Comparison of ENCODE assay signal across 9 mouse cellular contexts in the genomic region with DNA sequence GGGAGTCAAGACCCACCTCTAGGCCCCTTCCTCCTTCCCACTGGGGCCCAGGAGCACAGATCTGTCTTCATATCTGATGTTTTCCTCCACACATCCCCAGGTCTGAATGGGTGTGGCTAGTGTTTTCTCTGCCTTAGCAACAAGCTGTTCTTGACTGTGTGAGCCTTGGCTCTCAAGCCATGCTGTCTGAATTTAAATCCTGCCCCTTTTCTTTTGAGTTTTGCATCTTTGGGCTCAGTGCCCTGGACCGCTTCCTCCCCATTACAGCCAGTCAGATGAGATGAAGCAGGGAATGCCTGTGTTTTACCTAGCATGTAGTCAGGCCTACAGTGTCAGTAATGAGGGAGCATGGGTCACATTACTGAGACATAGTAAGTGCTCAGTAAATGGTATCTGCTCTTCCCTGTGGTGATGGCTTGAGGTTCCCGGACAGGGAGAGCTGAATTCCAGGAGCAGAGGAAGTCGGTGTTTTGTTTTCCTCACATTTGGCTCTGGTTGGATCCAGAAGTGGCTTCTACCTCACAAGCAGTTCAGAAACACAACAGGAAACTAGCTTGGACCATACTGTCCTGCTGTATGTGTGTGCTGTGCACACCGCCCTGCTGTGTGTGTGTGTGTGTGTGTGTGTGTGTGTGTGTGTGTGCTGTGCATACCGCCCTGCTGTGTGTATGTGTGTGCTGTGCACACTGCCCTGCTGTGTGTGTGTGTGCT. TPM values are rescaled to one million over a fixed set of nuclear protein-coding genes. Genes with fewer than 3 reads are reported as not detected.
DNase-seq lines count a peak whose midpoint lies in the region; ATAC-seq and TF ChIP-seq lines count a peak whose summit lies in the region.
"Had no signal": no experiment of that assay in that cellular context is flagged by ENCODE, and none has a peak within 500 bp of the region (broad histone marks: within the 10 kb centered on the region; RNA-seq: fewer than 3 reads in every experiment).

No protein-coding gene starts in this region.

- peak overlapping the region; percentile 62; the same call in 1 of the 2 replicates for H3K27ac ChIP-seq in forebrain, postnatal 0 days (ENCODE audit: low read depth, low read length)
- no peak overlapping the region for H3K27ac ChIP-seq in forebrain, embryonic 14.5 days (ENCODE audit: low read depth, low read length)
- peak overlapping the region; percentile 52; the same call in 1 of the 2 replicates for H3K27ac ChIP-seq in limb, embryonic 13.5 days
- peak overlapping the region; percentile 55; the same call in 1 of the 2 replicates for H3K27ac ChIP-seq in stomach, embryonic 14.5 days (ENCODE audit: low read length)

- whole genome bisulfite sequencing in forebrain, postnatal 0 days = 77% methylated on average over 5 of the region's 5 CpGs
- WGBS in forebrain, embryonic 14.5 days = 82% methylated on average over 5 of the region's 5 CpGs
- WGBS in limb, embryonic 13.5 days = 60% methylated on average over 5 of the region's 5 CpGs
- 51% methylated on average over 5 of the region's 5 CpGs for WGBS in stomach, embryonic 14.5 days

- no peak overlapping the region for H3K4me3 ChIP-seq in forebrain, postnatal 0 days (ENCODE audit: low read depth, low read length)
- H3K4me3 ChIP-seq in forebrain, embryonic 14.5 days (ENCODE audit: low read depth, low read length) = no peak overlapping the region
- H3K4me3 ChIP-seq in megakaryocyte, embryonic 14.5 days (replicated peaks) = peak overlapping the region; percentile 80
- no peak overlapping the region for H3K4me3 ChIP-seq in limb, embryonic 13.5 days
- H3K4me3 ChIP-seq in stomach, embryonic 14.5 days (ENCODE audit: low read depth, low read length) = no peak overlapping the region

- H3K4me2 ChIP-seq in forebrain, postnatal 0 days (ENCODE audit: low read depth) = no peak overlapping the region
- no peak overlapping the region for H3K4me2 ChIP-seq in forebrain, embryonic 14.5 days (ENCODE audit: low read length)
- no peak overlapping the region for H3K4me2 ChIP-seq in limb, embryonic 13.5 days (replicated peaks)
- H3K4me2 ChIP-seq in stomach, embryonic 14.5 days (replicated peaks; ENCODE audit: low read depth, low read length) = no peak overlapping the region

- no peak overlapping the region for H3K9ac ChIP-seq in forebrain, postnatal 0 days
- no peak overlapping the region for H3K9ac ChIP-seq in forebrain, embryonic 14.5 days (ENCODE audit: low read length)
- no peak overlapping the region for H3K9ac ChIP-seq in limb, embryonic 13.5 days
- no peak overlapping the region for H3K9ac ChIP-seq in stomach, embryonic 14.5 days (replicated peaks; ENCODE audit: low read depth, low read length)

- ATAC-seq in forebrain, postnatal 0 days = peak; percentile 32
- no peak for ATAC-seq in forebrain, embryonic 14.5 days
- no peak for ATAC-seq in megakaryocyte, adult 5-6 weeks (ENCODE audit: poor library complexity, severe bottlenecking)
- ATAC-seq in limb, embryonic 13.5 days (ENCODE audit: low FRiP score, low read depth) = no peak
- ATAC-seq in stomach, embryonic 14.5 days (ENCODE audit: insufficient number of reproducible peaks, insufficient read depth, low FRiP score, low read depth) = no peak

- H3K4me1 ChIP-seq in forebrain, postnatal 0 days (ENCODE audit: insufficient read depth) = no peaks in the 10 kb centered on the region
- H3K4me1 ChIP-seq in forebrain, embryonic 14.5 days (ENCODE audit: control insufficient read depth, insufficient read depth, low read length) = peaks cover 3% of the 10 kb centered on the region; the same call in 1 of the 2 replicates
- peaks cover 99% of the 10 kb centered on the region for H3K4me1 ChIP-seq in megakaryocyte, embryonic 14.5 days
- H3K4me1 ChIP-seq in limb, embryonic 13.5 days = peaks cover 73% of the 10 kb centered on the region
- H3K4me1 ChIP-seq in stomach, embryonic 14.5 days (ENCODE audit: control insufficient read depth, insufficient read depth, low read length) = peaks cover 61% of the 10 kb centered on the region

- H3K9me3 ChIP-seq in forebrain, postnatal 0 days (ENCODE audit: low read length) = no peaks in the 10 kb centered on the region
- H3K9me3 ChIP-seq in forebrain, embryonic 14.5 days (replicated peaks; ENCODE audit: control insufficient read depth, low read length) = no peaks in the 10 kb centered on the region
- H3K9me3 ChIP-seq in megakaryocyte, embryonic 14.5 days = no peaks in the 10 kb centered on the region
- no peaks in the 10 kb centered on the region for H3K9me3 ChIP-seq in limb, embryonic 13.5 days
- H3K9me3 ChIP-seq in stomach, embryonic 14.5 days (ENCODE audit: control insufficient read depth, low read depth, low read length) = no peaks in the 10 kb centered on the region

- no peaks in the 10 kb centered on the region for H3K27me3 ChIP-seq in forebrain, postnatal 0 days (ENCODE audit: insufficient read depth, low read length)
- H3K27me3 ChIP-seq in forebrain, embryonic 14.5 days (replicated peaks; ENCODE audit: control insufficient read depth, insufficient read depth, low read length) = no peaks in the 10 kb centered on the region
- no peaks in the 10 kb centered on the region for H3K27me3 ChIP-seq in megakaryocyte, embryonic 14.5 days (replicated peaks)
- H3K27me3 ChIP-seq in limb, embryonic 13.5 days = no peaks in the 10 kb centered on the region
- no peaks in the 10 kb centered on the region for H3K27me3 ChIP-seq in stomach, embryonic 14.5 days (ENCODE audit: control insufficient read depth, insufficient read depth, low read length)

- no peak for DNase-seq in forebrain, postnatal 0 days
- no peak for DNase-seq in forebrain, embryonic 14.5 days (ENCODE audit: low spot score)
- no peak for DNase-seq in urinary bladder, postnatal 14 days (ENCODE audit: low spot score)
- DNase-seq in cerebellum, adult 11 months = no peak
- DNase-seq: cerebellum, postnatal 25 days had no signal

- H3K36me3 ChIP-seq in forebrain, postnatal 0 days (ENCODE audit: insufficient read depth) = no peaks in the 10 kb centered on the region
- H3K36me3 ChIP-seq in forebrain, embryonic 14.5 days (ENCODE audit: control insufficient read depth, insufficient read depth, low read length) = 0 out of 2 replicates have a peak, but pooled peaks cover 3% of the 10 kb centered on the region
- peaks cover 89% of the 10 kb centered on the region for H3K36me3 ChIP-seq in megakaryocyte, embryonic 14.5 days (replicated peaks; ENCODE audit: low read length)
- peaks cover 19% of the 10 kb centered on the region for H3K36me3 ChIP-seq in limb, embryonic 13.5 days
- H3K36me3 ChIP-seq in stomach, embryonic 14.5 days (ENCODE audit: control insufficient read depth, insufficient read depth, low read length) = no peaks in the 10 kb centered on the region

- TF ChIP-seq CTCF in forebrain, postnatal 0 days (IDR thresholded peaks at IDR 0.05; ENCODE audit: low read depth) = no peak

RNA-seq across cellular contexts. Expression of a gene that starts 16.6 kb away (rescaled TPM):
- total RNA-seq in forebrain, postnatal 0 days (2014; rRNA removed) = 98.3 and 113 TPM in 2 replicates
- 315 and 325 TPM in 2 replicates for polyA plus RNA-seq in forebrain, postnatal 0 days (2015; fragmentation: Nextera tagmentation; extraction: Ambion mirVana)
- 272 and 278 TPM in 2 replicates for polyA plus RNA-seq in forebrain, embryonic 14.5 days (2014; fragmentation: Nextera tagmentation; extraction: Ambion mirVana)
- polyA plus RNA-seq in megakaryocyte, embryonic 14.5 days (2012; ENCODE audit: insufficient read depth, low replicate concordance) = 104 and 238 TPM in 2 replicates
- total RNA-seq in megakaryocyte, adult 5-6 weeks (2015) = 683 and 689 TPM in 2 replicates
- 251 and 275 TPM in 2 replicates for total RNA-seq in megakaryocyte, adult 5-6 weeks (2017)
- 396 and 406 TPM in 2 replicates for polyA plus RNA-seq in limb, embryonic 13.5 days (2015; fragmentation: Nextera tagmentation; extraction: Ambion mirVana)
- polyA plus RNA-seq in stomach, embryonic 14.5 days (2014; fragmentation: Nextera tagmentation; extraction: Ambion mirVana) = 280 and 301 TPM in 2 replicates
